Mouse (Mus musculus): ENCODE data around the gene S100a14.

- TF ChIP-seq CTCF (IDR thresholded peaks at IDR 0.05; ENCODE audit: control insufficient read depth, insufficient read depth, low read length) (no peak), POLR2A (IDR thresholded peaks at IDR 0.05; ENCODE audit: borderline replicate concordance, control insufficient read depth, low read depth, low read length) (no peak)
Observed at GRCm38 (mm10) chr3:90497597-90497996, 29.1 kb upstream of the S100a14 start.
